Mouse (Mus musculus) kidney, adult 2 months (tissue): ENCODE measurements at regions not wholly inside any gene's neighbourhood (a gene's known extent, or its start where the extent isn't known, plus 50 kb on each side); places are given as distances from the start of the nearest gene placed in this dataset.

Experiments used
- DNase-seq: peaks from one replicate; pipeline ENCODE4 v3.0.0; 2021
- H3K27ac ChIP-seq: fragments of 200-500 bp; 2 replicates; pipeline ENCODE4 v1.5.1; 2012; ENCODE audit warnings: low read depth, low read length, control low read depth, inconsistent platforms; ENCODE audit not compliant: insufficient read depth
- H3K27me3 ChIP-seq: fragments of 200-500 bp; replicated peaks from 2 replicates; pipeline ENCODE4 v1.6.1; 2012; ENCODE audit warnings: mild to moderate bottlenecking, moderate library complexity, low read length, inconsistent platforms; ENCODE audit not compliant: control insufficient read depth, insufficient read depth
- H3K36me3 ChIP-seq: fragments of 200-500 bp; 2 replicates; pipeline ENCODE4 v1.6.1; 2012; ENCODE audit warnings: mild to moderate bottlenecking, moderate library complexity, low read length, inconsistent platforms; ENCODE audit not compliant: control insufficient read depth, insufficient read depth
- H3K4me1 ChIP-seq: fragments of 200-500 bp; 2 replicates; pipeline ENCODE4 v1.6.1; 2011; ENCODE audit warnings: low read length; ENCODE audit not compliant: control insufficient read depth, insufficient read depth
- H3K4me3 ChIP-seq: fragments of 200-500 bp; 2 replicates; pipeline ENCODE4 v1.5.1; 2011; ENCODE audit warnings: mild to moderate bottlenecking, low read depth, low read length, control low read depth; ENCODE audit not compliant: insufficient read depth
- CTCF ChIP-seq: fragments of 200-500 bp; conservative IDR thresholded peaks from 2 replicates; pipeline ENCODE4 v1.5.1; 2011; ENCODE audit warnings: low read depth, mild to moderate bottlenecking, control low read depth, low read length, moderate library complexity, mixed read lengths; ENCODE audit not compliant: insufficient read depth, insufficient read length
- POLR2A ChIP-seq: fragments of 200-500 bp; IDR thresholded peaks from one replicate; pipeline ENCODE4 v1.6.1; 2011; ENCODE audit warnings: low read depth, low read length, control low read depth
- WGBS: fragments of 180-500 bp; shearing (Covaris S2); methylation state at CpG from one replicate; pipeline ENCODE4 v1.1.7; 2018; 5-methylcytosine and 5-hydroxymethylcytosine counted together

DNA sequence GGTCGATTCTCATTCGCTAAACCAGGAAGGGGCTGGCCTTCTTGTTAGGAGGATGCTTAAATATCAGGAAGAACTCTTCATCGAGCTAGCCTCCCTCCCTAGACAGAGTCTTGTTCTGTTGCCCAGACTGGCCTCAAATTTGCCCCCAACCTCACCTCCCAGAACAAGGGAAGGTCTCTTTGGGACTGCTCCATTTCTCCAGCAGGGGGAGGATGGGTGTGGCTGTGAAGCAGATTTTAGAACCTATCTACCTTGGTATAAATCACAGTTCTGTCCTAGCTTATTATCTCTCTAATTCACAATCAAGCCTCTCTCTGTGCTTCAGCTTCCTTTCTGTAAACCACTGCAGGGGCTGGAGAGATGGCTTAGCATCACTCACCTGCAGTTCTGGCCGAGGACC, 75.1 kb downstream of the Dmrta2 start:
- no peak for DNase-seq
- no peaks in the 10 kb centered on the region for H3K4me1 ChIP-seq
- H3K27me3 ChIP-seq: no peaks in the 10 kb centered on the region
- H3K4me3 ChIP-seq: no peak overlapping the region
- H3K27ac ChIP-seq: no peak overlapping the region
- WGBS: 85% methylated on average over 4 of the region's 4 CpGs
- H3K36me3 ChIP-seq: no peaks in the 10 kb centered on the region
- TF ChIP-seq POLR2A (no peak), CTCF (no peak)

DNA sequence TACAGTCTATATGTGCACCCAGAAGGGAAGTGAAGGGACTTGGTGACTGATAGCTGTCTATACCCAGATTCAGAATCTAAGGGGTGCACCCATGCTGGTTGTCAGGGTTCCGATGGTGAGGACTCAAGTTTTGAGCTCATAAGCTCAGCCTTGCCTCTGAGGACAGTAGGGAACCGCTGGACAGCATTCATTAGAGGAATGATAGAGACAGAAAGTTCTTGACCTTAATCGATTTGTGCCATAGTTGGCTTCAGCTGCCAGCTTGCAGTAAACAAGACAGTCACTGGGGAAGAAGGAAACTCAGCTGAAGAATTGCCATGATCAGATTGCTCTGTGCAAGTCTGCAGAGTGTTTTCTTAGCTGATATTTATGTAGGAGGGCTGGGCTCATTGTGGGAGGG, 96.0 kb downstream of the Dmrta2 start:
- Histone ChIP-seq H3K27ac (no peak overlapping the region), H3K4me3 (no peak overlapping the region), H3K36me3 (no peaks in the 10 kb centered on the region), H3K27me3 (no peaks in the 10 kb centered on the region), H3K4me1 (no peaks in the 10 kb centered on the region)
- no peak for TF ChIP-seq POLR2A
- no peak for TF ChIP-seq CTCF
- no peak for DNase-seq
- 66% methylated on average over 3 of the region's 3 CpGs for WGBS

DNA sequence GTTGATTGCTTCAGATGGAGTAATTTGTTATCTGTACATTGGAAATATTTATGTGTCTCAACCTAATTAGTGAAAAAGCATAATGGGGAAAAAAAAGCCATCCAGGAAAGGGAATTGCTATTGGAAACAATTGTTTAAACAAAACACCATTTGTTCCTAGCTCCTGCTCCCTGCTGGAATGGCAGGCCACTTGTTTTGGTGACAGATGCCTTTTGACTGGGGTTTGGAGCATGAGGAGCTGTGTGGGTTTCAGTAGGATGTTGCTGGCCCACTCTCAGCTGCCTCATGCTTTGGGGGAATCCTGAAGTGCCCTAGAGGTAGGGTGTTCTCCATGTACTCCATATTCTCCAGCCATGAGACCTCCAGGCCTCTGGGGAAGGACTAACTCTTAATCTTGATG, 105.5 kb downstream of the Dmrta2 start:
- no peak for TF ChIP-seq CTCF
- no peak for TF ChIP-seq POLR2A

DNA sequence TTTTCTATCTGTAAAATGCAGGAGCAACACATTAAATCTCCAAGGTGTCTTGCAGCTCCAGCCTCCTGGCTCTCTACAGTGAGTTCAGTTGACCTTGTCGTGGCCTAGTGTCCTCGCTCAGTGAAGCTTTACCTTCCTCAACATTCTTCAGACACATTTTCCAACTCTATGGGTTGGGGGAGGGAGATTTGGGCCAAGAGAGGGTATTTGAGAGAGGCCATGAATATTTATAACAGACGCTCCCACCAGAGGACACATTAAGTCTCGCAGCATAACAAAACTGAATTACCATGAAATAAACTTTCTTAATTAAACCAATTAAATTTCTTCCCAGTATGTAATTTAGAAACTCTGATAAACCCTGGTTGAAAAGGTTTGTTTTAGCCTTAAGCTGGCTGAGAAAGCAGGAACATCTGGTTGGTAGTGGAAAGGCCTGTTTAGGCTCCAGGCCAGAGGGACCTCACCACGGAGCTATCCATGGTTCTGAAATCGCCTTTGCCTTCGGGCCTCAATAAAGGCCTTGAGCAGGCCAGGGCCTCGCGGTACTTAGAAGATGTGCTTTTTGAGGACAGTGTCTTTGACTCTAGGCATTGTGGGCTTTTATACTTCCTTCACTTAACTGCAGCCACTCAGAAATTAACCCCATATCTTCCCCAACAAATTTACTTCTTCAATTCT, 109.9 kb downstream of the Dmrta2 start:
- Histone ChIP-seq H3K27ac (no peak overlapping the region), H3K36me3 (no peaks in the 10 kb centered on the region), H3K4me3 (no peak overlapping the region), H3K27me3 (no peaks in the 10 kb centered on the region), H3K4me1 (no peaks in the 10 kb centered on the region)
- DNase-seq: peak; percentile 56
- 29% methylated on average over 9 of the region's 9 CpGs for WGBS
- no peak for TF ChIP-seq POLR2A
- no peak for TF ChIP-seq CTCF

More for the DNA sequence above, 105.5 kb downstream of the Dmrta2 start:
- Histone ChIP-seq H3K27me3 (no peaks in the 10 kb centered on the region), H3K4me1 (no peaks in the 10 kb centered on the region), H3K36me3 (no peaks in the 10 kb centered on the region), H3K27ac (no peak overlapping the region), H3K4me3 (no peak overlapping the region)
- no peak for DNase-seq

DNA sequence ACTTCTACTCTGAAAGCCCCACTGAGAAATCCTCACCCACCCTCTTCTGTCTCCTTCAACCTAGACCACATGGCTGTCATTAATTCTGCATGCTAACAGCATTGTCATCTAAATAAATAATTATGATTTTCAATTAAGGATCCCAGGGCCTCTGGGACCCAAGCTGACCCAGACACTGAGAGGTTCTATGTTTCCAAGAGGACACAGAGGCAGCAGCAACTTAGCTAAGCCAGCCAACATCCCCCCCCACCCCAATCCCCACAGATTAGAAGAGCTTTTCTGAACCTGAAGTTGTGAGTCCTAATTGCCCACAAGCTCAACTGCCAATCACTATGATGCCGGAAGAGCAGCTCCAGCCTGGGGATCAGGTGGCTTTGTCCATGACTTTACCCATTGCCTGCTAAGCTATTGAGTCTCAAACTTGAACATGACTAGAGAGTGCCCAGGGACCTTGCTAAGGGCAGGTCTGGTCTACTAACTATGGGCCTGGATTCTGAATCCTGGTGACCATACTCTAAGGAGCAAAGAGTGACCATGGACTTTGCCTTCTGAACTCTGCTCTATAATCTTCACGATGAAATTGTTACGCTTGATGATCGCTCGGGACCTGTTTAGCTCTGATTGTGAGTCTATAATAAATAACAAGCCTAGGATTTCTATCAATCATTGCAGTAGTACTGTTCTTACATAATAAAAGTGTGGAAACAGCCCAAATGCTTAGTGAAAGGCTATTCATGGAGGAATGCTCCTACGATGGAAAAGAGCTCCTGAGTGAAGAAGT, 115.4 kb downstream of the Dmrta2 start:
- WGBS: 65% methylated on average over 6 of the region's 6 CpGs
- TF ChIP-seq CTCF (no peak), POLR2A (no peak)
- Histone ChIP-seq H3K27ac (peak overlapping the region; percentile 13; the same call in 1 of the 2 replicates), H3K36me3 (no peaks in the 10 kb centered on the region), H3K27me3 (no peaks in the 10 kb centered on the region), H3K4me1 (peaks cover 9% of the 10 kb centered on the region; the same call in 1 of the 2 replicates), H3K4me3 (no peak overlapping the region)
- peak; percentile 70 for DNase-seq

DNA sequence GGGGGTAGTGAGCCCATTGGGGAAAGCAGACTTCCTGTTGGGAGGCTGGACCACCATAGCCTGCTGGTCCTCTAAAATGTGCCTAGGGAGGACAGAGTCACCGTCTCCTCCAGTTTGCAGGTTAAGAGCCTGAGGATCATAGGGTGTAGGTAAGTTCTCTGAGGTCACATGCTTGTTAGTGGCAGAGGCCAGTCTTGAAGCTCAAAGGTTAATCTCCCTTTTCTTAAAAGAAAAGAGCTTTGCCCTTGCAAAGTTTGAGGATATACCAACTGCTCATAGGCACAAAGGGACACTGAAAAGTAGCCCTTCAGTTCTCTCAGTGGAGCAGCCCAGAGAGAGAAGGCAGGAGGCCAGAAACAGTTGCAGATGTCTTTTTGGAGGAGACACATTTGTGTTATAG, 116.7 kb downstream of the Dmrta2 start:
- Histone ChIP-seq H3K36me3 (no peaks in the 10 kb centered on the region), H3K27ac (peak overlapping the region; percentile 13), H3K4me1 (peaks cover 9% of the 10 kb centered on the region; the same call in 1 of the 2 replicates), H3K4me3 (no peak overlapping the region), H3K27me3 (no peaks in the 10 kb centered on the region)
- WGBS: 68% methylated on average over 1 of the region's 1 CpGs
- peak; percentile 69 for DNase-seq
- no peak for TF ChIP-seq CTCF
- no peak for TF ChIP-seq POLR2A
